Mouse (Mus musculus): ENCODE data around the gene Siah3.

Gene Siah3

GRCm38 (mm10) chr14:75525376-75526145, 69.8 kb downstream of the Siah3 start:
- no peak for DNase-seq

- DNase-seq: peak; percentile 88 to 90
Observed at GRCm38 (mm10) chr14:75527464-75528190, 71.8 kb downstream of the Siah3 start.

GRCm38 (mm10) chr14:75530815-75531353, 75.1 kb downstream of the Siah3 start:
- no peak for DNase-seq

DNA sequence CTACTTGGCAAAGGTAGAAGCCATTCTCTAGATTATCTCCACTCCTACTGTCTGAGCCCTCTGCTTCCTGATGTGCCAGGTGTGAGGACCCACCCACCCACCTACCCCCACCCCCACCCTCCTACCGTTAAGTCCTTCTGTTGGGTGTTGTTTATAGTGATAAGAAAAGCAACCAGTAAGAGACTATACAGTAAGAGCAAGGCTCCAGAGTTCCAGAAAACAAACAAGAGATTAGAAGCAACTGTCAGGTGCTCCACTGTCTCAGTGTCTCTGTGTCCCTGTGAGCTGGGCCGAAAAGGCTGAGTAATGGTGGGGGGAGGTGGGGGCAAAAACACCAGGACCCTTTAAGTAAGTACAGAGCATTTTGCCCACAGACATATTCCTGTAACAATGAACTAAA, 83.4 kb downstream of the Siah3 start:
- no peak for DNase-seq

GRCm38 (mm10) chr14:75540216-75540995, 84.6 kb downstream of the Siah3 start:
- DNase-seq: peak; percentile 59 to 74

DNA sequence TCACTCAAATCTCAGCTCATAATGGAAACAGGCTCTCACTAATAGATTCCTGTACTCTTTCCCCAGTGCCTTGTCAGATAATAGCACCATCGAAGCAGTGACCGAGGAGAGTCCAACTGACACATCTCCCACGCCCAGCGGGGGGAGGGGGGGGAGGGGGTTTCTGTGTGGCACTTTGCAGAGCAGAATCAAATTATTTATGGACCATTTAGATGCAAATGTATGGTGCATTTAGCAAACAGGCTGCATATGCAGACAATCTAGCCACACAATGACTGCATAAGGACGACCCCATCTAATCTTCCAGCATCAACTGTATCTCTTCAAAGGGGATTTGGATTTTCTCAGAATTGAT, 85.2 kb downstream of the Siah3 start:
- no peak for DNase-seq

GRCm38 (mm10) chr14:75541731-75542130, 85.9 kb downstream of the Siah3 start:
- DNase-seq: no peak

DNA sequence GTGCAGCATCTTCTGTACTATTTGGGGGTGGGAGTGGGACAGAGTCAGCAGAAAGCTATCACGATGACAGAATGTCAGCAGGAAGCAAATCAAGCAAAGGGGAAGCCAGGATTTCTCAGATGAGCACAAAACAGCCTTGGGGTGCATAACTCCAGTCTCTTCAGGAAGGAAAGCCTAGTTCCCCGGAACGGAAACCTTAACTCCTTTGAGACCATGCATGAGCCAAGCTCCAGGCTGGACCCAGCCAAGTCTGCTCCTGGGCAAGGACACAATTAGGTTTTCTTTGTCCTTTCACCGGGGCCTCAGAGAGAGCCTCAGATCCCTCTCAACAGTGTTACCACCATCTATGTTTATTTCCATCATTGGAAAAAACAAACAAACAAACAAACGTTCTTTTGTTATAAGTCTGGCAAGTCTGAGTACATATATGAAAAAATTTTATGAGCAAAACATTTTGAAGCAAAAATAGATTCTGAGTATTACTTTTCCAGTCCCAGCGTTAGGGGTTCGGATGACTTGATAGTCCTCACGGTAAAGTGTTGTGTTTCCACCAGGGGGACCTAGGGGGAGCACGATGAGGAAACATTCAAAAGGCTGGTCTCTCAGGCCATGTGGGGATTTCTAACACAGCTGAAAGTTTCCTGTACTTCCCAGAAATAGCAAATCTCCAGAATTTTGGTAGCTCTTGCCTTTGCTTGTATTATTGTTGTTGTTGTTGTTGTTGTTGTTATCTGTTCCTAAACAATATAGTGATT, 106.0 kb downstream of the Siah3 start:
- peak; percentile 26 to 55 for DNase-seq

DNA sequence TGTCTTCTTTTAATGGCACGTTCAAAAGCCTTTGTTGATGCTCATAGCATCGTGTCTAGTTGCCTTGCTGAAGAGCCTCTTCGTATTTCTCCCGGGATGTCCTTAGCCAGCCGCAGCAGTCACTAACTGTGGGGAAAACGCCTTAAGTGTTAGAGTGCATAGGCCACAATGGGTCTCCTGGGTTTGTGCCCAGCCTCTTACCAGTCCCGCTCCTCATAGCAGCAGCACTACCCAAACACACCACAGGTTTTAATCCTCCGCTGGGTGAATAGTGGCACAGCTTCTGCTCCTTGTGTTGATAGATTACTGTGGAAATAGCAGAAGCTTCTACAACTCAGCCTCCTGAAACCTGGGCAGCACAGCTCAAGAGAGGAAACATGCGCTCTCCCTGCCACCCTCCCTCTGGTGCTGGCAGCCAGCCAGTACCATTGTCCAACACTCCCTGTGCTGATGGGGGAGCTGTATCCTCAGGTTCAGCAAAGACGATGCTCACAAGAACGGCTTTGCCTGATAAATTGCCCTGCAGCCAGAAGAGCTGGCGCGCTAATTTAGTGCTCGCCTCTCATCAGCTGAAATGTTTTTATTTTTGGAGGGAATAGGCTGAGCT, 109.9 kb downstream of the Siah3 start:
- peak; percentile 74 to 86 for DNase-seq

DNA sequence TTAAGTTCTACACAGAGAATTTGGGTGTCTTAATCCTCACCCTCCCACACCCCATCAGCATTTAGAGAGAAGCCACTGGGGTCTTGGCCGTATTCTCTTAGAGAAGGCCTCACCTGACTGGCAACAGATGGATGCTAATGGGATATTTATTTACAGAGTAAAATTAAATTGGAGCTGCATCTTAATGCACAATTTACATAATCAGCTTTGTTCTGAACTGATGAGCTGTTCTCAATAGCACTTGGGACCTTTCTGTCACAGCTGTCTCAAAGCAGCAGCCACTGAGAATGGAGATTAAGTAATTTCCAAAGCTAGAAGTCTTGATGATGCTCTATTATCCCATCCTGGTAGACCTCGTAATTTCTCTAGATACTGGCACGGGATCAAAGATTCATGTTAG, 110.5 kb downstream of the Siah3 start:
- DNase-seq: no peak

GRCm38 (mm10) chr14:75579010-75579409, 123.2 kb downstream of the Siah3 start:
- DNase-seq: no peak

Measured in kidney, postnatal 25 days (tissue).